Mouse (Mus musculus) limb, embryonic 12.5 days (tissue): ENCODE measurements around the gene Exosc3. TPM values are rescaled to one million over a fixed set of nuclear protein-coding genes. Genes with fewer than 3 reads are reported as not detected.

ENCODE experiments used
- ATAC-seq: fragments of 200-750 bp; cut with Nextera tagmentation; 2 replicates; pipeline ENCODE4 v1.8.0; 2017; ENCODE audit warnings: low read depth, moderate TSS enrichment; ENCODE audit not compliant: insufficient number of reproducible peaks, insufficient read depth, low FRiP score, low TSS enrichment
- H3K27ac ChIP-seq: fragments of 300-500 bp; sonication (generic); 2 replicates; pipeline ENCODE4 v1.5.1; 2016; ENCODE audit warnings: mild to moderate bottlenecking, moderate library complexity
- H3K27me3 ChIP-seq: fragments of 300-500 bp; sonication (generic); 2 replicates; pipeline ENCODE4 v1.6.1; 2016; ENCODE audit warnings: mild to moderate bottlenecking, moderate library complexity
- H3K36me3 ChIP-seq: fragments of 300-500 bp; sonication (generic); 2 replicates; pipeline ENCODE4 v1.6.1; 2016; ENCODE audit warnings: mild to moderate bottlenecking, moderate library complexity
- H3K4me1 ChIP-seq: fragments of 300-500 bp; sonication (generic); replicated peaks from 2 replicates; pipeline ENCODE4 v1.6.1; 2016
- H3K4me2 ChIP-seq: fragments of 300-500 bp; sonication (generic); 2 replicates; pipeline ENCODE4 v1.6.1; 2016; ENCODE audit warnings: mild to moderate bottlenecking, moderate library complexity
- H3K4me3 ChIP-seq: fragments of 300-500 bp; sonication (generic); replicated peaks from 2 replicates; pipeline ENCODE4 v1.5.1; 2016; ENCODE audit warnings: mild to moderate bottlenecking
- H3K9ac ChIP-seq: fragments of 300-500 bp; sonication (generic); replicated peaks from 2 replicates; pipeline ENCODE4 v1.6.1; 2016; ENCODE audit warnings: mild to moderate bottlenecking, moderate library complexity
- H3K9me3 ChIP-seq: fragments of 300-500 bp; sonication (generic); 2 replicates; pipeline ENCODE4 v1.6.1; 2016; ENCODE audit warnings: mild to moderate bottlenecking, moderate library complexity
- WGBS: fragments of 180-500 bp; shearing (Covaris S2); methylation state at CpG from one replicate; pipeline ENCODE4 v1.1.7; 2016; 5-methylcytosine and 5-hydroxymethylcytosine counted together
- polyA plus RNA-seq: library from polyadenylated mRNA; unstranded; fragments of >200 nt; fragmentation: Nextera tagmentation; extraction: Ambion mirVana; gene quantifications from 2 replicates; pipeline ENCODE4 v1.2.1, GENCODE M21; 2016

Exosc3 gene
- polyA plus RNA-seq, 1 experiment from 2014 or later, result 89.0 TPM

- Histone ChIP-seq H3K9ac (no peak overlapping the region), H3K27me3 (no peaks in the 10 kb centered on the region; the same call in 1 of the 2 replicates), H3K4me2 (no peak overlapping the region), H3K4me3 (no peak overlapping the region), H3K9me3 (no peaks in the 10 kb centered on the region), H3K27ac (no peak overlapping the region), H3K36me3 (no peaks in the 10 kb centered on the region), H3K4me1 (no peaks in the 10 kb centered on the region)
- WGBS, result 83% methylated on average over 3 of the region's 3 CpGs
- ATAC-seq, result no peak
Measured at GRCm38 (mm10) chr4:45332466-45332865, 10.1 kb downstream of the Exosc3 start.

- Histone ChIP-seq H3K9me3 (no peaks in the 10 kb centered on the region), H3K4me2 (no peak overlapping the region), H3K4me1 (no peaks in the 10 kb centered on the region), H3K9ac (no peak overlapping the region), H3K27me3 (no peaks in the 10 kb centered on the region; the same call in 1 of the 2 replicates), H3K27ac (no peak overlapping the region), H3K36me3 (no peaks in the 10 kb centered on the region), H3K4me3 (no peak overlapping the region)
- WGBS, result 84% methylated on average over 7 of the region's 7 CpGs
- no peak for ATAC-seq
Measured at GRCm38 (mm10) chr4:45331139-45331538, 11.4 kb downstream of the Exosc3 start.

GRCm38 (mm10) chr4:45320159-45320816, 22.2 kb downstream of the Exosc3 start:
- Histone ChIP-seq H3K9ac (peak overlapping the region; percentile 87), H3K27me3 (peaks cover 6% of the 10 kb centered on the region), H3K27ac (peak overlapping the region; percentile 83), H3K36me3 (peaks cover 30% of the 10 kb centered on the region), H3K4me1 (peaks cover 9% of the 10 kb centered on the region), H3K4me3 (peak overlapping the region; percentile 96), H3K4me2 (peak overlapping the region; percentile 75), H3K9me3 (no peaks in the 10 kb centered on the region)
- under 1% methylated on average over 56 of the region's 56 CpGs for WGBS
- peak; percentile 59 for ATAC-seq

GRCm38 (mm10) chr4:45311056-45311455, 31.5 kb downstream of the Exosc3 start:
- 95% methylated on average over 2 of the region's 2 CpGs for WGBS
- no peak overlapping the region for H3K4me3 ChIP-seq
- peaks cover 60% of the 10 kb centered on the region for H3K36me3 ChIP-seq
- no peaks in the 10 kb centered on the region for H3K4me1 ChIP-seq
- ATAC-seq, result no peak
- no peak overlapping the region for H3K4me2 ChIP-seq
- H3K27ac ChIP-seq, result no peak overlapping the region
- H3K9ac ChIP-seq, result no peak overlapping the region
- H3K27me3 ChIP-seq, result no peaks in the 10 kb centered on the region
- H3K9me3 ChIP-seq, result no peaks in the 10 kb centered on the region

- no peaks in the 10 kb centered on the region for H3K27me3 ChIP-seq
- WGBS, result 87% methylated on average over 6 of the region's 6 CpGs
- no peak overlapping the region for H3K9ac ChIP-seq
- no peaks in the 10 kb centered on the region for H3K9me3 ChIP-seq
- H3K4me2 ChIP-seq, result no peak overlapping the region
- no peak overlapping the region for H3K4me3 ChIP-seq
- H3K36me3 ChIP-seq, result peaks cover 61% of the 10 kb centered on the region
- H3K27ac ChIP-seq, result no peak overlapping the region
- no peaks in the 10 kb centered on the region for H3K4me1 ChIP-seq
- ATAC-seq, result no peak
Measured at GRCm38 (mm10) chr4:45308606-45309005, 33.9 kb downstream of the Exosc3 start.

- Histone ChIP-seq H3K4me1 (no peaks in the 10 kb centered on the region), H3K4me3 (no peak overlapping the region), H3K9me3 (no peaks in the 10 kb centered on the region), H3K4me2 (no peak overlapping the region), H3K9ac (no peak overlapping the region), H3K36me3 (peaks cover 61% of the 10 kb centered on the region), H3K27ac (no peak overlapping the region), H3K27me3 (no peaks in the 10 kb centered on the region)
- WGBS, result 41% methylated on average over 11 of the region's 11 CpGs
- ATAC-seq, result no peak
Measured at GRCm38 (mm10) chr4:45308046-45308445, 34.5 kb downstream of the Exosc3 start.

- peaks cover 69% of the 10 kb centered on the region for H3K36me3 ChIP-seq
- H3K4me1 ChIP-seq, result no peaks in the 10 kb centered on the region
- ATAC-seq, result no peak
- H3K27me3 ChIP-seq, result no peaks in the 10 kb centered on the region
- H3K4me3 ChIP-seq, result no peak overlapping the region
- no peak overlapping the region for H3K9ac ChIP-seq
- H3K9me3 ChIP-seq, result no peaks in the 10 kb centered on the region
- no peak overlapping the region for H3K4me2 ChIP-seq
- WGBS, result 98% methylated on average over 14 of the region's 14 CpGs
- H3K27ac ChIP-seq, result no peak overlapping the region
Measured at GRCm38 (mm10) chr4:45305536-45305935, 37.0 kb downstream of the Exosc3 start.

GRCm38 (mm10) chr4:45296662-45297564, 45.6 kb downstream of the Exosc3 start, which contains the start of gene Trmt10b:
TSS of gene Trmt10b (plus strand) at chr4:45297127.
- peak; percentile 84 for ATAC-seq
- no peak within 1 kb of the TSS for H3K27ac ChIP-seq
- H3K4me3 ChIP-seq, result peak within 1 kb of the TSS; percentile 63
- H3K9ac ChIP-seq, result peak within 1 kb of the TSS; percentile 56
- WGBS, result 20% methylated on average over 27 of the region's 27 CpGs
- H3K27me3 ChIP-seq, result no peaks in the 10 kb centered on the region
- peak within 1 kb of the TSS; percentile 70 for H3K4me2 ChIP-seq
- H3K36me3 ChIP-seq, result peaks cover 17% of the 10 kb centered on the region
- no peaks in the 10 kb centered on the region for H3K9me3 ChIP-seq
- H3K4me1 ChIP-seq, result peaks cover 7% of the 10 kb centered on the region; the same call in 1 of the 2 replicates

- Histone ChIP-seq H3K9ac (no peak overlapping the region), H3K9me3 (no peaks in the 10 kb centered on the region), H3K27ac (no peak overlapping the region), H3K4me1 (no peaks in the 10 kb centered on the region), H3K4me3 (no peak overlapping the region), H3K4me2 (no peak overlapping the region), H3K27me3 (no peaks in the 10 kb centered on the region), H3K36me3 (no peaks in the 10 kb centered on the region)
- no peak for ATAC-seq
- WGBS, result 88% methylated on average over 5 of the region's 5 CpGs
Measured at GRCm38 (mm10) chr4:45287906-45288305, 54.6 kb downstream of the Exosc3 start.

- Histone ChIP-seq H3K4me1 (no peaks in the 10 kb centered on the region), H3K36me3 (no peaks in the 10 kb centered on the region), H3K9ac (no peak overlapping the region), H3K4me3 (no peak overlapping the region), H3K27me3 (no peaks in the 10 kb centered on the region; the same call in 1 of the 2 replicates), H3K27ac (no peak overlapping the region), H3K9me3 (no peaks in the 10 kb centered on the region), H3K4me2 (no peak overlapping the region)
- no peak for ATAC-seq
- 52% methylated on average over 3 of the region's 3 CpGs for WGBS
Measured at GRCm38 (mm10) chr4:45286318-45286717, 56.2 kb downstream of the Exosc3 start.

- Histone ChIP-seq H3K27ac (no peak overlapping the region), H3K9me3 (no peaks in the 10 kb centered on the region), H3K9ac (no peak overlapping the region), H3K4me3 (no peak overlapping the region), H3K27me3 (no peaks in the 10 kb centered on the region; the same call in 1 of the 2 replicates), H3K4me1 (no peaks in the 10 kb centered on the region), H3K4me2 (no peak overlapping the region), H3K36me3 (no peaks in the 10 kb centered on the region)
- ATAC-seq, result no peak
- 22% methylated on average over 4 of the region's 4 CpGs for WGBS
Measured at GRCm38 (mm10) chr4:45279981-45280548, 62.5 kb downstream of the Exosc3 start.
